Mouse (Mus musculus) MEL (cell line): ENCODE data around the gene Fgd3. TPM values are rescaled to one million over a fixed set of nuclear protein-coding genes. Genes with fewer than 3 reads are reported as not detected.

Source experiments
- DNase-seq: peaks from one replicate; pipeline ENCODE4 v3.0.0; 2011; ENCODE audit warnings: low read depth, low spot score
- H3K27ac ChIP-seq: 2 replicates; pipeline ENCODE4 v1.5.1; 2012; ENCODE audit warnings: low read depth, mild to moderate bottlenecking, control low read depth, low read length, moderate library complexity; ENCODE audit not compliant: control insufficient read depth
- H3K27me3 ChIP-seq, 2 experiments: fragments of 150-350 bp in 1 of 2; sonication (generic) in 1 of 2; 2 replicates each; pipeline ENCODE4 v1.6.1; 2012; ENCODE audit warnings: low read length in 2 of 2, mild to moderate bottlenecking in 2 of 2, improper control_type of control experiment in 1 of 2, moderate library complexity in 1 of 2; ENCODE audit not compliant: insufficient read depth in 2 of 2, control insufficient read depth in 1 of 2
- H3K36me3 ChIP-seq, 2 experiments: 2 replicates each; pipeline ENCODE4 v1.6.1; 2012 to 2014; ENCODE audit warnings: low read length in 2 of 2, improper control_type of control experiment in 1 of 2, inconsistent platforms in 1 of 2, mild to moderate bottlenecking in 1 of 2; ENCODE audit not compliant: insufficient read depth in 2 of 2, control insufficient read depth in 1 of 2
- H3K4me1 ChIP-seq, 2 experiments: fragments of 150-350 bp in 1 of 2; sonication (generic) in 1 of 2; 2 replicates each; pipeline ENCODE4 v1.6.1; 2012; ENCODE audit warnings: low read length in 2 of 2, improper control_type of control experiment in 1 of 2, mild to moderate bottlenecking in 1 of 2; ENCODE audit not compliant: insufficient read depth in 2 of 2, control insufficient read depth in 1 of 2
- H3K4me3 ChIP-seq, 2 experiments: fragments of 150-350 bp in 1 of 2; sonication (generic) in 1 of 2; 2 replicates each; pipeline ENCODE4 v1.5.1; 2012; ENCODE audit warnings: low read depth in 2 of 2, low read length in 2 of 2, mild to moderate bottlenecking in 2 of 2, moderate library complexity in 2 of 2, control low read depth in 1 of 2, improper control_type of control experiment in 1 of 2; ENCODE audit not compliant: control insufficient read depth in 1 of 2, insufficient read depth in 1 of 2
- H3K79me2 ChIP-seq: 2 replicates; pipeline ENCODE4 v1.6.1; 2012; ENCODE audit warnings: mild to moderate bottlenecking, low read length, moderate library complexity; ENCODE audit not compliant: control insufficient read depth, poor library complexity, insufficient read depth
- H3K9ac ChIP-seq: 2 replicates; pipeline ENCODE4 v1.6.1; 2012; ENCODE audit warnings: low read depth, mild to moderate bottlenecking, control low read depth, low read length, moderate library complexity; ENCODE audit not compliant: control insufficient read depth, poor library complexity, severe bottlenecking
- H3K9me3 ChIP-seq: fragments of 150-350 bp; sonication (generic); replicated peaks from 2 replicates; pipeline ENCODE4 v1.6.1; 2012; ENCODE audit warnings: mild to moderate bottlenecking, low read length, improper control_type of control experiment, moderate library complexity; ENCODE audit not compliant: insufficient read depth
- CTCF ChIP-seq, 3 experiments: IDR thresholded peaks in 2 of 3; conservative IDR thresholded peaks in 1 of 3; 2 replicates each; pipeline ENCODE4 v1.5.1; 2011 to 2012; ENCODE audit warnings: low read length in 3 of 3, low read depth in 2 of 3, mild to moderate bottlenecking in 2 of 3, improper control_type of control experiment in 1 of 3, inconsistent platforms in 1 of 3, mixed read lengths in 1 of 3, moderate library complexity in 1 of 3; ENCODE audit not compliant: control insufficient read depth in 1 of 3, insufficient read depth in 1 of 3, poor library complexity in 1 of 3, severe bottlenecking in 1 of 3
- E2F4 ChIP-seq: IDR thresholded peaks from 2 replicates; pipeline ENCODE4 v1.6.1; 2011; ENCODE audit warnings: low read depth, low read length, improper control_type of control experiment, borderline replicate concordance
- ELF1 ChIP-seq: IDR thresholded peaks from 2 replicates; pipeline ENCODE4 v1.6.1; 2014; ENCODE audit warnings: low read depth, mild to moderate bottlenecking, inconsistent platforms, low read length, improper control_type of control experiment, moderate library complexity
- EP300 ChIP-seq, 2 experiments: IDR thresholded peaks; 2 replicates each; pipeline ENCODE4 v1.6.1; 2011; ENCODE audit warnings: improper control_type of control experiment in 2 of 2, low read length in 2 of 2, low read depth in 1 of 2, mild to moderate bottlenecking in 1 of 2
- ETS1 ChIP-seq: IDR thresholded peaks from 2 replicates; pipeline ENCODE4 v1.6.1; 2012; ENCODE audit warnings: low read depth, mild to moderate bottlenecking, inconsistent platforms, low read length, improper control_type of control experiment, moderate library complexity
- GATA1 ChIP-seq: IDR thresholded peaks from 2 replicates; pipeline ENCODE4 v1.6.1; 2011; ENCODE audit warnings: low read depth, low read length, improper control_type of control experiment
- MAFK ChIP-seq: IDR thresholded peaks from 2 replicates; pipeline ENCODE4 v1.6.1; 2011; ENCODE audit warnings: low read depth, mild to moderate bottlenecking, low read length, improper control_type of control experiment, borderline replicate concordance
- MAX ChIP-seq: IDR thresholded peaks from 2 replicates; pipeline ENCODE4 v1.6.1; 2011; ENCODE audit warnings: low read length, improper control_type of control experiment
- MAZ ChIP-seq: IDR thresholded peaks from 2 replicates; pipeline ENCODE4 v1.6.1; 2012; ENCODE audit warnings: low read depth, mild to moderate bottlenecking, inconsistent platforms, low read length, improper control_type of control experiment
- MXI1 ChIP-seq: IDR thresholded peaks from 2 replicates; pipeline ENCODE4 v1.6.1; 2011; ENCODE audit warnings: mild to moderate bottlenecking, low read depth, low read length, improper control_type of control experiment
- MYB ChIP-seq: IDR thresholded peaks from 2 replicates; pipeline ENCODE4 v1.6.1; 2011; ENCODE audit warnings: mild to moderate bottlenecking, low read depth, low read length, improper control_type of control experiment
- NELFE ChIP-seq: IDR thresholded peaks from 2 replicates; pipeline ENCODE4 v1.6.1; 2011; ENCODE audit warnings: low read depth, low read length, improper control_type of control experiment
- NRF1 ChIP-seq: IDR thresholded peaks from 2 replicates; pipeline ENCODE4 v1.6.1; 2014; ENCODE audit warnings: low read depth, mild to moderate bottlenecking, inconsistent platforms, low read length, improper control_type of control experiment, moderate library complexity; ENCODE audit not compliant: poor library complexity, insufficient read depth, severe bottlenecking
- POLR2A ChIP-seq, 2 experiments: IDR thresholded peaks; 2 replicates each; pipeline ENCODE4 v1.6.1; 2011 to 2012; ENCODE audit warnings: low read length in 2 of 2, mild to moderate bottlenecking in 2 of 2, control low read depth in 1 of 2, improper control_type of control experiment in 1 of 2, low read depth in 1 of 2, moderate library complexity in 1 of 2; ENCODE audit not compliant: control insufficient read depth in 1 of 2, insufficient read depth in 1 of 2, poor library complexity in 1 of 2
- POLR2AphosphoS2 ChIP-seq: IDR thresholded peaks from 2 replicates; pipeline ENCODE4 v1.6.1; 2011; ENCODE audit warnings: low read length, improper control_type of control experiment
- SIN3A ChIP-seq: IDR thresholded peaks from 2 replicates; pipeline ENCODE4 v1.6.1; 2012; ENCODE audit warnings: low read length, improper control_type of control experiment, inconsistent platforms
- SMC3 ChIP-seq: IDR thresholded peaks from 2 replicates; pipeline ENCODE4 v1.6.1; 2011; ENCODE audit warnings: low read depth, low read length, improper control_type of control experiment
- TAL1 ChIP-seq: IDR thresholded peaks from 2 replicates; pipeline ENCODE4 v1.6.1; 2012; ENCODE audit warnings: mild to moderate bottlenecking, inconsistent platforms, low read length, moderate library complexity, mixed read lengths
- USF1 ChIP-seq: IDR thresholded peaks from 2 replicates; pipeline ENCODE4 v1.6.1; 2014; ENCODE audit warnings: low read depth, mild to moderate bottlenecking, inconsistent platforms, low read length, improper control_type of control experiment, moderate library complexity
- ZMIZ1 ChIP-seq: IDR thresholded peaks from 2 replicates; pipeline ENCODE4 v1.6.1; 2012; ENCODE audit warnings: low read depth, mild to moderate bottlenecking, inconsistent platforms, low read length, improper control_type of control experiment, moderate library complexity
- ZNF384 ChIP-seq: IDR thresholded peaks from 2 replicates; pipeline ENCODE4 v1.6.1; 2012; ENCODE audit warnings: low read depth, mild to moderate bottlenecking, inconsistent platforms, low read length, improper control_type of control experiment
- polyA plus RNA-seq, 2 experiments: library from polyadenylated mRNA; stranded (reverse) in 1 of 2; unstranded in 1 of 2; fragments of >175 nt in 1 of 2; fragments of >200 nt in 1 of 2; gene quantifications; 2 replicates each; pipeline versions ENCODE4 v1.2.1 to v1.2.4; 2012; ENCODE audit warnings: low replicate concordance in 2 of 2, low read depth in 1 of 2; ENCODE audit not compliant: insufficient read length in 2 of 2, insufficient read depth in 1 of 2, missing spikeins in 1 of 2
- total RNA-seq: library from RNA; depleted of rRNA; stranded (reverse); fragments of 300-350 nt; gene quantifications from 2 replicates; pipeline ENCODE4 v1.2.3, GENCODE M21; 2012

Gene Fgd3
- total and polyA plus RNA-seq, 3 experiments: 5.0 to 6.9 TPM; not detected in 1

GRCm38 (mm10) chr13:49320514-49320913, 403 bp upstream of the Fgd3 start:
- H3K79me2 ChIP-seq: no peaks in the 10 kb centered on the region
- H3K36me3 ChIP-seq: no peaks in the 10 kb centered on the region
- no peak for DNase-seq
- no peak overlapping the region for H3K27ac ChIP-seq
- H3K9me3 ChIP-seq: no peaks in the 10 kb centered on the region
- no peak for TF ChIP-seq EP300 (IDR thresholded peaks at IDR 0.05; ENCODE audit: low read depth in 1 of 2, low read length in 2 of 2)
- TF ChIP-seq MXI1: no peak
- no peak for TF ChIP-seq E2F4
- TF ChIP-seq GATA1: no peak
- no peak for TF ChIP-seq MYB
- no peak for TF ChIP-seq CTCF (IDR thresholded peaks at IDR 0.05 in 2 of 3, conservative IDR thresholded peaks at IDR 0.05 in 1 of 3; ENCODE audit: control insufficient read depth in 1 of 3, insufficient read depth in 1 of 3, low read depth in 2 of 3, low read length in 3 of 3, poor library complexity in 1 of 3, severe bottlenecking in 1 of 3)
- TF ChIP-seq NELFE: no peak
- TF ChIP-seq ZMIZ1: no peak
- no peak for TF ChIP-seq USF1
- no peak for TF ChIP-seq POLR2A (IDR thresholded peaks at IDR 0.05; ENCODE audit: control insufficient read depth in 1 of 2, insufficient read depth in 1 of 2, low read depth in 1 of 2, low read length in 2 of 2, poor library complexity in 1 of 2)
- TF ChIP-seq MAZ: no peak
- TF ChIP-seq, all 39 proteins: peak for 0
- Histone ChIP-seq H3K9ac (no peak overlapping the region), H3K4me1 (no peaks in the 10 kb centered on the region), H3K27me3 (peaks cover 4 to 9% of the 10 kb centered on the region in 2 experiments), H3K4me3 (no peak overlapping the region)

- no peak for TF ChIP-seq NELFE
- no peak for TF ChIP-seq ETS1
- TF ChIP-seq SMC3: no peak
- TF ChIP-seq TAL1: no peak
- TF ChIP-seq GATA1: no peak
- TF ChIP-seq NRF1: no peak
- no peak for TF ChIP-seq MAZ
- no peak for TF ChIP-seq ELF1
- no peak for TF ChIP-seq POLR2AphosphoS2
- no peak for TF ChIP-seq SIN3A
- TF ChIP-seq ZNF384: no peak
- TF ChIP-seq MAX: no peak
- no peak for TF ChIP-seq ZMIZ1
- TF ChIP-seq MAFK: no peak
- no peak for DNase-seq
- H3K27ac ChIP-seq: no peak overlapping the region
- H3K36me3 ChIP-seq: no peaks in the 10 kb centered on the region
- H3K9me3 ChIP-seq: no peaks in the 10 kb centered on the region
- no peak overlapping the region for H3K9ac ChIP-seq
- H3K79me2 ChIP-seq: no peaks in the 10 kb centered on the region
- H3K4me1 ChIP-seq: no peaks in the 10 kb centered on the region
- no peak overlapping the region for H3K4me3 ChIP-seq
- H3K27me3 ChIP-seq: peaks cover 4 to 9% of the 10 kb centered on the region in 2 experiments
These were observed 2.2 kb downstream of the Fgd3 start for GRCm38 (mm10) chr13:49317914-49318313.
